Mouse (Mus musculus): ENCODE measurements around the gene Gstt4. TPM values are rescaled to one million over a fixed set of nuclear protein-coding genes. Genes with fewer than 3 reads are reported as not detected.
A peak's percentile ranks its signal among the peaks of the same experiment; 100 is the strongest.
"Not testable (repeated sequence)": the region's sequence is repeated elsewhere in the genome, so short reads cannot be mapped to it uniquely, and the experiment has no call there.

Gene Gstt4
- polyA plus RNA-seq, 1 experiment, result 0.10 TPM

DNA sequence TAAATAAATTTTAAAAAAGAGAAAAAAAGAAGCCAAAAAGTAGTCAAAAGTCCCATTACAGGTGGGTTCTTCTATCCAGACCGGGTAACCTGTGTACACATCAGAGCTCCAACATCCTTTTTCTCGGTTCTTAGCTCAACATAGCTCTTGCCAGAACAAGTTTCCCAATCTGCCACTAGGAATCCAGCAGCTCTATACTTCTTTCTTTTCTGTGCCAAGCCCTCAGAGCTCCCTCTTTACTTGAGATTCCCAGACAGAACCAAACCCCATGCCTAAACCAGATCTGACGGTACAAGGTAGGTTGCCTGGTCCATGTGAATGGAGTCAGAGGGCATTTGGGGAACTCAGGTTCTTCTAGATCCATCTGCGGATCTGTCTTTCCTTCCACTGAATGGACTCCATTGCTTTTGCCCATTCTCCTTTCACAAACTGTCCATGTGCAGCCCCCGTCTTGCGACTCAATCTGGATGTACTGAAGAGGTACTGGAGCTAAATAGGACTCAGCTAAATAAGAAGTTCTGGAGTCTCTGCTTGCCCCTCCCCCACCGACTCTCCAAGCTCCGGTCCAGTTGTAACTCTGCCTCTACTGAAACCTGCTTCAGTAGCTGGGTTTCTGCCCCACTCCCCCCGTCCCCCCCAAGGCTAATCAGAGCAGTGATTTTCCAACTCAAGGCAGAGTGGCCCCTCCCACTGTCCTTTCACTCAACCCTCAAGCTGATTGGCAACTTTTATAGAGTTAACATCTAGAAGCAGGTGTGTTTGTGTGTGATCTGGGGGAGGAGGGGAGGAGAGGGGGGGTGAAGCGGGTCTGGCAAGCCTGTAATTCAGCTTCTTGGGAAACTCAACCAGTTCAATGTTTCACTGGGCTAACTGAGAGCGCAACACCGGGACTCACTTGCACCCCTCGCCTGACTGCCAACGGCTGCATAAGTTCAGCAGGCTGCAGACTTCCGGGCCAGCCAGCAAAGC, 42.9 kb downstream of the Gstt4 start:
- Histone ChIP-seq H3K4me3 (replicated peaks) (peak overlapping the region; percentile 50), H3K36me3 (replicated peaks; ENCODE audit: low read length) (no peaks in the 10 kb centered on the region), H3K27me3 (replicated peaks) (peaks cover 48% of the 10 kb centered on the region), H3K4me1 (peaks cover 21% of the 10 kb centered on the region), H3K9me3 (no peaks in the 10 kb centered on the region)
- TF ChIP-seq FLI1 (IDR thresholded peaks at IDR 0.05; ENCODE audit: low read length) (no peak), GATA1 (IDR thresholded peaks at IDR 0.05; ENCODE audit: borderline replicate concordance, low read length) (no peak)

DNA sequence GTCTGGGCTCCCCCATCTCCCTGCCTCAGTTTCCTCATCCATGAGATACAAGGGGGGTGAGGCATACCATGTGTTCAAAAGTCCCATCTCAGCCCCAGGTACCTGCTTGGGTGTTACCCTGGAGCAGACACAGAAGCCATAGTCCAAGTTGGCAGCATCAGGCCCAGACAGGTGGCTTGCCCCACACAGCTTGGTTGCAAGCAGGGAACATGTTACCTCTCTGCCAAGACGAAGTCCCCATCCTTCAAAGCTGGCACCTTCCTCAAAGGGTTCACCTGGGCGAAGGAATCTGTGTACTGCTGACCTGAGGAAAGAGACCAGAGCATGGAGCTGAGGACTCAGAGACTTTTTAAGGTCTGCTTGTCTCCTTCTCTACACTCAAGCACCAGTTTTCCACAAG, 44.5 kb downstream of the Gstt4 start:
- no peak for TF ChIP-seq GATA1 (IDR thresholded peaks at IDR 0.05; ENCODE audit: borderline replicate concordance, low read length)
- no peak for TF ChIP-seq FLI1 (IDR thresholded peaks at IDR 0.05; ENCODE audit: low read length)
- H3K27me3 ChIP-seq (replicated peaks), result peaks cover 37% of the 10 kb centered on the region
- no peak overlapping the region for H3K4me3 ChIP-seq (replicated peaks)
- no peaks in the 10 kb centered on the region for H3K9me3 ChIP-seq
- no peaks in the 10 kb centered on the region for H3K36me3 ChIP-seq (replicated peaks; ENCODE audit: low read length)
- H3K4me1 ChIP-seq, result peaks cover 28% of the 10 kb centered on the region

DNA sequence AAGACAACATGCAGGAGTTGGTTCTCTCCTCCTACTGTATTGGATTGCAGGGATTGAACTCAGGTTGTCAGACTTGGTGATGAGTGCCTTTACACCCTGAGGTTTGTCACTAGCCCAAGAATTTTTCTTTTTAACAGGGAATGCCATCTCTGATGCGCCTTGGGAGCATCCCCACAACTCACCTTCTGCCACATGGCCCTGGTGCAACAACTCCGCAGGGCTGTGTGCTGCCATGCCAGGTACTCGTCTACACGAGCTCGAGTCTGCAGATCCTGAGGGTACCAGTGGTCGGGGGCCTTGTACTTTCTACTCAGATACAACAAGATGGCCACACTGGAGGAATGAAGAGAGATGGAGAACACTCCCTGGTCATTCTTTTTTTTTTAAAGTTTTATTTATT, 45.8 kb downstream of the Gstt4 start:
- peaks cover 35% of the 10 kb centered on the region for H3K27me3 ChIP-seq (replicated peaks)
- H3K9me3 ChIP-seq, result no peaks in the 10 kb centered on the region
- H3K4me1 ChIP-seq, result peaks cover 36% of the 10 kb centered on the region
- no peak overlapping the region for H3K4me3 ChIP-seq (replicated peaks)
- no peaks in the 10 kb centered on the region for H3K36me3 ChIP-seq (replicated peaks; ENCODE audit: low read length)
- TF ChIP-seq GATA1 (IDR thresholded peaks at IDR 0.05; ENCODE audit: borderline replicate concordance, low read length) (no peak), FLI1 (IDR thresholded peaks at IDR 0.05; ENCODE audit: low read length) (no peak)

DNA sequence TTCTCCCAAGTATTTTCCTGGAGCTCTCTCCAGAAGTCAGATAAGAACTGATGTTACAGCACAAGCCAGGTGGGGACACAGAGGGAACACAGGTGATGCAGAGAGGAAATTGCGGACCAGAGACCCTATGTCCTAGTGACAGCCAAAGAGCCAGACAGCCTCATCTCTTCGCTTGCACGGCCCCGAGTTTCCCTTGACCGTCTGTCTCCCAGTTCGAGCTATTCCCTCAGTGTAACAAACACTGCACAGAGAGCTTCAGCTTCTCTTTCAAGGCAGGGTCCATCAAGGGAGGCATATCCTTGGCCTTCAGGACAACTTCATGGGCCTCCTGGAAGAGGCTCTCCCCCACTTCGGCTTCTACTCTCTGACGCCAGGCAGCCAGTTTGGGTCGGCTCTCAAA, 47.8 kb downstream of the Gstt4 start:
- Histone ChIP-seq H3K4me3 (replicated peaks) (no peak overlapping the region), H3K36me3 (replicated peaks; ENCODE audit: low read length) (no peaks in the 10 kb centered on the region), H3K9me3 (no peaks in the 10 kb centered on the region), H3K4me1 (peaks cover 18% of the 10 kb centered on the region), H3K27me3 (replicated peaks) (peaks cover 26% of the 10 kb centered on the region)
- no peak for TF ChIP-seq FLI1 (IDR thresholded peaks at IDR 0.05; ENCODE audit: low read length)
- no peak for TF ChIP-seq GATA1 (IDR thresholded peaks at IDR 0.05; ENCODE audit: borderline replicate concordance, low read length)

DNA sequence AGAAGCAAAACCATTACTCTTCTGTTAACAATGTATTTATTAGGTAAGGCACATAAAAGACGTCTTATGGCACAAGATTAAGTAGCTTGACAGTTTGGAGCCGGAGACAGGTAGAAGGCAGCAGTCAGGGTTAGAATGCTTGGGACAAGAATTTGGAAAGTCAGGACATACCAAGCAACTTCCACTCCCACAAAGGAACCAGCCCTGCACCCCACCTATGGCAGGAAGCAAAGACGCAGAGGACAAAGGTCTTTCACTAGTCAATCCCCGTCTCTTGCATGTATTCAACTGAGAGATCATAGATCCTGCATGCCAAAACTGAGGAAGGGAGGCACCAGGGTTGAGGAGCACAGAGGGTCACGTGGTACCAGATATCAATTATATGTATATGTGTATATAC, 48.2 kb downstream of the Gstt4 start:
- Histone ChIP-seq H3K36me3 (replicated peaks; ENCODE audit: low read length) (no peaks in the 10 kb centered on the region), H3K4me3 (replicated peaks) (no peak overlapping the region), H3K27me3 (replicated peaks) (peaks cover 21% of the 10 kb centered on the region), H3K4me1 (peaks cover 16% of the 10 kb centered on the region), H3K9me3 (no peaks in the 10 kb centered on the region)
- TF ChIP-seq FLI1 (IDR thresholded peaks at IDR 0.05; ENCODE audit: low read length) (no peak), GATA1 (IDR thresholded peaks at IDR 0.05; ENCODE audit: borderline replicate concordance, low read length) (no peak)

DNA sequence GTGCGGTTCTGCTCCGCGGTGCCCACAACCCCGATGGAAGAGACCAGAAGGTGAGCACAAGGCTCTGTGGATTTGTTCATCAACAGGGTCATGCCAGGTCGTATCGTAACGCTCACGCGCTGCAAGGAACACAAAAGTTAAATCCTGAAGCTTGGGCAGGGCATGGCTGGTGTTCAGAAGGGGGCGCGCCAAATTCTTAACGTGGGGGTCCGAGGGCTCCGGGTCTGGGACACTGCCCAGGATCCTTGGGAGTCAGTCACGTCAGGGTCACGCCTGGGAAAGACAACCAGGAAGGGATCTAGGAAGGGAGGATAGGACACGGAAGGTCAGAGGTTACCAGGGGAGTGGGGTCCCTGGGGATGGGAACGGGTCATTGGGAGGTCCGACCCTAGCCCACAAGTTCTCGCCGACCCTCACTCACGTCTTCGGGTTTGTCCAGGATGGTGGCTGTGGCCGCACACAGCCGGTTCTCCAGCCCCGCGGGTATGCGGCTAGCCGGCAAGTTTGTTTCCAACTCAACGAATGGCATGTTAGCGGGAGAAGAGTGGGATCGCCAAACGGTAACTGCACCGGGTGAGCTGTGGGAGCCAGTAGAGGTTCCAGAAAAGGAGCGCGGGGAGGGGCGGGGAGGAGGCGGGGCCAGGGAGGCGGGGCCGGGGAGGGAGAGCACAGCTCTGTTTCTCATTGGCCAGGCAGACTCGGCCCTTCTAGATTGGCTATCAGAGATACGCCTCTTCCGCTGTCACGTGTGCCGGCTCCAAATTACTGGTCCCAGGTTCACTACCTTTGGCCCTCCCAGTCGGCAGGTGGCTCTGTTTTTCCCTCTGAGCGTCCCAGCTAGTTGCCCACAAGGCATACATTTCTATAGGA, 49.3 kb downstream of the Gstt4 start, which contains the start of gene Ddt:
Gene Ddt (minus strand): TSS at position 620 of the 870 bp plus-strand sequence.
- Histone ChIP-seq H3K4me3 (replicated peaks) (peak within 1 kb of the TSS; percentile 94), H3K27me3 (replicated peaks) (peaks cover 19% of the 10 kb centered on the region), H3K4me1 (peaks cover 16% of the 10 kb centered on the region), H3K36me3 (replicated peaks; ENCODE audit: low read length) (no peaks in the 10 kb centered on the region), H3K9me3 (no peaks in the 10 kb centered on the region)
- TF ChIP-seq GATA1 (IDR thresholded peaks at IDR 0.05; ENCODE audit: borderline replicate concordance, low read length) (no peak), FLI1 (IDR thresholded peaks at IDR 0.05; ENCODE audit: low read length) (no peak)

DNA sequence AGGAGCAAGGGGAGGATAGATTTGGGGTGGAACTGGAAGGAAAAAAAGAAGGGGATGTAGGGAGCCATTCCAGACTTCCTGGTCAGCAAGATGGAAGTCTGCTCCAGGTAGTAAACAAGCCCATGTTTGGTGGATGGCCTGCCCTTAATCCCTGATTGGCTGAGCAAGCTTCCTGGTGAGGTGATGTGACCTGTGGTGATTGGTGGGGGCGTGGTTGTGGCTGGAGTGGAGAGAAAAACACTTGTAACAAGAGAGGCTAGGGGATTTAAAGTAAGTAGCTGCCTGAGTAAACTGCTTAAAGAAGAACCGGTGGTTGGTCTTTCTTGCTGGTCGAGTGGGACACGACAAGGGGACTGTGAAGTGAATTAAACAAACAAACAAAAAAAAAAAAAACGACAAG, 54.6 kb downstream of the Gstt4 start:
- H3K4me3 ChIP-seq (replicated peaks), result not testable (repeated sequence)
- peaks cover 31% of the 10 kb centered on the region for H3K4me1 ChIP-seq

DNA sequence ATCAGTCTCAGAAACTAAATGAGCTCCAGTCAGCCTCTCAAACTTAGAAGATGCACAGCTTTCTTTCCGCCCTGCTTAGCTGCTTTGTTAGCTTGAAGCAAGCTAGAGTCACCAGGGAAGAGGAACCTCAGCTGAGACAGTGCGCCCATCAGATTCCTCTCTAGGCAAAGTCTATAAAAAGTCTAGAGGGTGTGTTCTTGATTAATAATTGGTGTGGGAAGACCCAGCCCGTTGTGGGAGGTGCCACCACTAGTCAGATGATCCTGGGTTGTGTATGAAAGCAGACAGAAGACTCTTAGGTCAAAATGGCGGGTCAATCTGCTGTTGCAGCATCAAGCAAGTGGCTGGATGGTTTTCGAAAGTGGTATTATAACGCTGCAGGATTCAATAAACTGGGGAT, 55.5 kb downstream of the Gstt4 start:
- H3K36me3 ChIP-seq (replicated peaks; ENCODE audit: low read length), result peaks cover 2% of the 10 kb centered on the region
- TF ChIP-seq FLI1 (IDR thresholded peaks at IDR 0.05; ENCODE audit: low read length) (no peak), GATA1 (IDR thresholded peaks at IDR 0.05; ENCODE audit: borderline replicate concordance, low read length) (no peak)

More for the DNA sequence above, 54.6 kb downstream of the Gstt4 start:
- H3K36me3 ChIP-seq (replicated peaks; ENCODE audit: low read length); H3K27me3 ChIP-seq (replicated peaks); H3K9me3 ChIP-seq: not testable (repeated sequence)

More for the DNA sequence above, 55.5 kb downstream of the Gstt4 start:
- Histone ChIP-seq H3K9me3 (no peaks in the 10 kb centered on the region), H3K4me3 (replicated peaks) (no peak overlapping the region), H3K4me1 (peaks cover 28% of the 10 kb centered on the region), H3K27me3 (replicated peaks) (peaks cover 4% of the 10 kb centered on the region)

Other genes starting within 250 kb of the Gstt4 start
- gene Ggt5, start 233.2 kb downstream of the Gstt4 start, polyA plus RNA-seq (2012; ENCODE audit: insufficient read depth, low replicate concordance), result 4.5 and 13.7 TPM in 2 replicates
- 0.17 TPM in 1 of 2 replicates, not detected in the other for gene Susd2, start 178.5 kb downstream of the Gstt4 start, polyA plus RNA-seq (2012; ENCODE audit: insufficient read depth, low replicate concordance)
- gene Cabin1, start 58.2 kb downstream of the Gstt4 start, polyA plus RNA-seq (2012; ENCODE audit: insufficient read depth, low replicate concordance), result 31.2 and 49.1 TPM in 2 replicates
- 51.1 and 91.0 TPM in 2 replicates for gene Ddt, start 49.1 kb downstream of the Gstt4 start, polyA plus RNA-seq (2012; ENCODE audit: insufficient read depth, low replicate concordance)
- not detected in 2 replicates for gene Gm20441, start 41.6 kb downstream of the Gstt4 start, polyA plus RNA-seq (2012; ENCODE audit: insufficient read depth, low replicate concordance)
- 1.6 TPM in 1 of 2 replicates, not detected in the other for gene Gstt3, start 41.1 kb downstream of the Gstt4 start, polyA plus RNA-seq (2012; ENCODE audit: insufficient read depth, low replicate concordance)
- gene Gstt1, start 24.0 kb downstream of the Gstt4 start, polyA plus RNA-seq (2012; ENCODE audit: insufficient read depth, low replicate concordance), result 44.0 and 52.9 TPM in 2 replicates
- 2.3 TPM in 1 of 2 replicates, not detected in the other for gene Gstt2, start 14.9 kb upstream of the Gstt4 start, polyA plus RNA-seq (2012; ENCODE audit: insufficient read depth, low replicate concordance)
- gene Mif, start 37.7 kb upstream of the Gstt4 start, polyA plus RNA-seq (2012; ENCODE audit: insufficient read depth, low replicate concordance), result 3,756 and 4,116 TPM in 2 replicates
- gene Derl3, start 70.9 kb upstream of the Gstt4 start, polyA plus RNA-seq (2012; ENCODE audit: insufficient read depth, low replicate concordance), result 1.2 and 44.8 TPM in 2 replicates
- gene Smarcb1, start 99.1 kb upstream of the Gstt4 start, polyA plus RNA-seq (2012; ENCODE audit: insufficient read depth, low replicate concordance), result 241 and 345 TPM in 2 replicates
- 113 and 164 TPM in 2 replicates for gene Chchd10, start 110.6 kb upstream of the Gstt4 start, polyA plus RNA-seq (2012; ENCODE audit: insufficient read depth, low replicate concordance)
- gene Mmp11, start 114.0 kb upstream of the Gstt4 start, polyA plus RNA-seq (2012; ENCODE audit: insufficient read depth, low replicate concordance), result 0.19 TPM in 1 of 2 replicates, not detected in the other
- not detected in 2 replicates for gene Gm867, start 118.1 kb upstream of the Gstt4 start, polyA plus RNA-seq (2012; ENCODE audit: insufficient read depth, low replicate concordance)
- gene Vpreb3, start 120.5 kb upstream of the Gstt4 start, polyA plus RNA-seq (2012; ENCODE audit: insufficient read depth, low replicate concordance), result not detected in 2 replicates
- gene Gm5134, start 132.0 kb upstream of the Gstt4 start, polyA plus RNA-seq (2012; ENCODE audit: insufficient read depth, low replicate concordance), result not detected in 2 replicates
- gene Zfp280b, start 210.1 kb upstream of the Gstt4 start, polyA plus RNA-seq (2012; ENCODE audit: insufficient read depth, low replicate concordance), result 0.64 and 3.0 TPM in 2 replicates